Mouse (Mus musculus) mouse embryonic stem cell (cell line): Measurements from ENCODE around the gene Clec4a1.

ENCODE experiments used
- in situ Hi-C, 2 experiments: fragments of 300-500 bp; cut with MboI; formaldehyde crosslinking; loops; 1 replicate in 1 of 2; 3 replicates in 1 of 2; pipeline ENCODE4 v1.14.3; 2019 to 2020; ENCODE audit warnings: low sequenced_read_pairs in 2 of 2, low pct_unique_long_range_greater_than_20kb in 1 of 2, mixed read lengths in 1 of 2; ENCODE audit not compliant: unreplicated experiment in 1 of 2

Gene Clec4a1

DNA sequence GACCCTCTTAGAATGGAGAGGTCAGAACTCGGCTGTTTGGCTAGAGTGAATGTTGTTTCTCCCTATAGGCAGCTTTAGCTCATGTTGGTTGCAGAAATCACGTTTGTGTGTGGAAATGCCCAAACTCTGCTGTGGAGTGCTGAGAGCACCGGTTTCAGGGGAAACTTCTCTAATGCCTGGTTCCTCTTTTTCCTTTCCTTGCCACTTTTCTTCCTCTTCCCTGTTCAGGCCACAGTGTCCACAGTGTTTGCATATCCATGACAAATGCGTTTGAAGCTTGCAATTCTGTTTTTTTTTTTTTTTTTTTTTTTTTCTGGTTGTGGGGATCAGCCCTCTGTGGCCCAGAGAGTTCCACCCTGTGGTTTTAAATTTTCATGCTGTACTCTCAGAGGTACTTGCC is at the start of gene Clec4a1:
Gene Clec4a1, plus strand, starts transcription at position 398 of the 400 bp plus-strand sequence.
- in situ Hi-C loops: loop anchor here in 1 of 2 experiments (25.0 kb wide), 1 partner anchor 241 kb away; the partner anchor contains the start of gene Clec4b2

DNA sequence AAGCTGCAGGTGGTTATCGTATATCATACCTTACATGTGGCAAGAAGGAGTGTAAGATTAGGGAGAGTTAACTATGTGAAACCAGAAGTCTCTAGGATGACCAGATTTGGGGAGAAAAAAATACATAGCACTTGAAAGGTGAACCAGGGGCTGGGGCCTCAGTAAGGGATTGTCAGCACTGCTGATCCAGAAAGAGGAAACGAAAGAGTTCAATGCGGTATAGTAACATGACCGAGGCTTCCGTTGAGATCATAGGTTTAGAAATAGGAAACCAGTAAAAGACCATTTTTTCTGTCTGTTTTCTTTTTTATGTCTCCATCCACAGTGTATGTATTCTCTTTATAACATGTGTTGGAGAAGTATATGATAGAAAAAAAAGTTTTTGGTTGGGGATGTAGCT is 48.8 kb upstream of the Clec4a1 start:
- in situ Hi-C loops: no loop called here

DNA sequence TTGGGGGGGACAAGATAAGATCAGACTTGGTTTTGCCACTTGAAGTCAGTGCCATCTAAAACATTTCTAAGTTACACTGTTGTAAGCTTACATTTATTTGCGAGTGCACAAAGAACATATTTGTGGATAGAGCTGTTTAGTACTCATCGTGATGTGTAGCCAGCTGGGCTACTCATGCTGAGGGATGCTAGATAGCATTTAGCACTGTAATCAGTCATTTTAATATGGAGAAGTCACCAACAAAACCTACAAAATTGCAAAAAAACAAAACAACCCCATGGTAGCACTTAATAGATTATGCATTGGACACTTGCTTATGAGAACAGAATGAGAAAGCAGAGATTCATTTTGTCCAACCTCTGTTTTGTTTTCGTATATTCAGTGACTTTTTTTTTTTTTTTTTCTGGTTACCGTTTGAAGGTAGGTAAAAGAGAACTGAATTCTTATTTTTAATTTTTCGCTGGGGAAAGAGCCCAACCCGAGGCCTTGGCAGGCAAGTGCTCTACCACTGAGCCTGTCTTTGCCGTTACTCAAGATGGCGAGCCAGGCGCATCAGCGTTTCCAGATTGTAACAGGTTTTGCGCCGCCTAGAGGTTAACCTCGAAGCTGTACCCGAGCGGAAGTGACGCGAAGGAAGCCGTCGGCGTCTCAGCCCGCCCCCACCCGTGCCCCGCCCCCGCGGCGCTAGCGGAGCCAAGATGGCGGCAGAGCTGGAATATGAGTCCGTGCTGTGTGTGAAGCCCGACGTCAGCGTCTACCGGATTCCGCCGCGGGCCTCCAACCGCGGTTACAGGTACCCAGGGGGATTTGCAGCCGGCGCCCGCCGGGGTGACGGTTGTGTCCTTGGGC is 47.6 kb upstream of the Clec4a1 start, which contains the start of gene Necap1:
Gene Necap1, plus strand, starts transcription at position 604 of the 849 bp plus-strand sequence.
- in situ Hi-C loops: no loop called here

DNA sequence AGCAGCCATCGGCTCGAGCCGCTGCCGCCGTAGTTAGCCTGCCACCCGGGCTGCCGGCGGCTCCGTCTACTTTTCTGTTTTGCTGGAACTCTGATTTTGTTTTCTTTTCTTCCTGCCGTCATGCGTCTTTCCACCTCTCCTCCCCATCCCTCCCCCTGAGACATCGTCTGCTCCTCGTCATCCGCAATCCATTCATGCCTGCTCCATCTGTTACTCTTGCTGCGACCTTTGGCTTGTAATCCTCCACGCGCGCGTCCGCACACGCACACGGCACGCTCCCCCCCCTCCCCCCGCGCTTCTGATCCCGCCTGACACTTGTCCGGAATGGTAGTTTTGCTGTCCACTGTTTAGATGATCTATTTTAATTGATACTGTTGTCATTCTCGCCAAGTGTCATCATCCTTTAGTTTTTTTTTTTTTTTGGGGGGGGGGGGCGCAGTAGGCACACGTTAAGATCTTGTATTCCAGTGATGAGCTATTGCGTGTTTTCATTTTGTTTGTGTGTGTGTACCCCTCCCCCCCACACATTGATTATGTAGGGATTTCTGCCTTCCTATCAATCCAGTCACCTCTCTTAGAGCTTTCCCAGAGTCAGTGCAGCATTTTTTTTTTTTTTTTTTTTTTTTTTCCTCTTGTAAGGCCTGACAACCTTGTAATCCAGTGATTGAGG is 46.8 kb upstream of the Clec4a1 start:
- in situ Hi-C loops: loop anchor here in 1 of 2 experiments (25.0 kb wide), 1 partner anchor 387 kb away; the partner anchor contains the start of gene Clec4d

DNA sequence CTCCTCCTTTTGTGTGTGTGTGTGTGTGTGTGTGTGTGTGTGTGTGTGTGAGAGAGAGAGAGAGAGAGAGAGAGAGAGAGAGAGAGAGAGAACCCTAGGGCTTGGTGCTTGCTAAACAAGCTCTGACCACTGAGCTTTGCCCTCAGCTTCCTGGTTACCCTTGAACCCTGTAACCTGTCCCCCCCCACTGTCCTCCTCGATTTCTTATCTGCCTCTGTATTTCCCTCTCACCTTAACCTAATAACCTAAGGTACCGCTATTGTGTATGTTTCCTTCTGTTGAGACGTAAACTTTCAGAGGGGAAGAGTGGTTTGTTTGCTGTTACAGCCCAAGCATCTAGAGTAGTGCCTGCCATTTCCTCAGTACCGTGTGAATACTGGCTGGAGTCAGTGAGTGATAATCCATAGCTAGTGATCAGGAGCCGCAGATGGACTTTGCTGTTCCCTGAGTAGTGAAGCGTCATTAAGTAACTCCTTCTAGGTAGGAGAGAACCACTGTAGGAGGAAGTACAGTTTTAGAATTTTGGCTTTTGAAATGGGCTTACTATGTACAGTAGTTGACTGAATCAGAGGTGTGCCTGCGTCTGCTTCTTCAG is 42.4 kb upstream of the Clec4a1 start:
- in situ Hi-C loops: loop anchor here in 1 of 2 experiments (25.0 kb wide), 1 partner anchor 383 kb away; the partner anchor contains the start of gene Clec4d

DNA sequence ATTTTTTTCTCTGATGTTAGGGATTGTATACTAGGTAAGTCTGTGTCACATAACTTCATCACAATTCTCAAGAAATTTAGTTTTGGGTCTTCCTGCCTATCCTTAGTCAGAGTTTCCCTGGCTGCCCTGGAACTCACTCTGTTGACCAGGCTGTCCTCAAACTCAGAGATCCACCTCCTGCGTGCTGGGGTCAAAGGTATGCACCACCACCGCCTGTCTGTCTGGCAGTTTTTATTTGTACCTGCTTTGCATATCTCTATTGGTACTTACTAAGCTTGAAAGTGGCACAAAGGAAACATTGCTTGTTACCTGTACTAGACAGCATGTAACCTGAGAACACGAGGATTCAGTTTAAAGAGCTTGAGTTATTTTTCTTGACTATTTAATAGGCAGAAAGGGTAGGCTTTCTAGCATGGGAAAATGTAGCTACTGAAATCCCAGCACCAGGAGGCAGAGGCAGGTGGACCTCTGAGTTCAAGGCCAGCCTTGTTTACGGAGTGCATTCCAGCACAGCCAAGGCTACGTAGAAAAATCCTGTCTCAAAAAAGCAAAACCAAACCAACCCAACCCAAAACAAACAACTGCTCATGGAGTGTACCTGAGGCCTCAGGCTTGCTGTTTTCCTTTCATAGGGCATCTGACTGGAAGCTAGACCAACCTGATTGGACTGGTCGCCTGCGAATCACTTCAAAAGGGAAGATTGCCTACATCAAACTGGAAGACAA is 41.7 kb upstream of the Clec4a1 start:
- in situ Hi-C loops: loop anchor here in 1 of 2 experiments (25.0 kb wide), 1 partner anchor 382 kb away; the partner anchor contains the start of gene Clec4d

DNA sequence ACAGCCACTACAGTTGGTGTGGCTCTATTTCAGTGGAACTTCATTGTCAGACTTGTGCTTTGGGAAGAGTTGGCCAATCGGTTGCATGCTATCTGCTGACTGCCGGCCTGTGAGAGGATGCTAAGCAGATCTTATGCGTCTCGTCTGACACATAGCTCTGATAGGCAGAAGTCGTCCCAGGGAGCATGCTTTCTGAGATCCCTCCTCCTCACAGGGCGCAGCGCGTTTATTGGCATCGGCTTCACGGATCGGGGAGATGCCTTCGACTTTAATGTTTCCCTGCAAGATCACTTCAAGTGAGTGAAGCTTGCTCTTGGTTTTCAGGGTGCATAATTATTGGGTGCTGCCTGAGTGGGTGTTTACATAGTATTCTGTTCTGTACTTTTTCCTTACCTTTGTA is 40.4 kb upstream of the Clec4a1 start:
- in situ Hi-C loops: loop anchor here in 1 of 2 experiments (25.0 kb wide), 1 partner anchor 381 kb away; the partner anchor contains the start of gene Clec4d

DNA sequence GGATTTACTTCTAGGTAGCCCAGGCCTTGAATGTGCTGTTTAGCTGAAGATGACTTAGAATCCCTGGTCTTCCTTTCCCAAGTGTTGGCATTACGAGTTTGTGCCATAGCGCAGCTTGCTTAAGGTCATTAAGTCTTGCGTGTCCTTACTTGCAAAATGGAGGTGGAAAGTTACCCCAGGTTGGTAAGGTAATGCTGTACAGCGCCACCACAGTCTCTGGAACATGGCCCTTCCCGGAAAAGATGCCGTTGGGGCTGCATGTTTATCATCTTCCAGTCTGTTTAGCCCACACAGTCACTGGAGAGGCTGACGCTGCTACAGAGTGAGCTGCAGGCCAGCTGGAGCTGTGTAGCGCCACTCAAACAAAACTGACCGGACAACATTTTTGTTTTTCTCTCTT is 38.0 kb upstream of the Clec4a1 start:
- in situ Hi-C loops: loop anchor here in 1 of 2 experiments (25.0 kb wide), 1 partner anchor 379 kb away; the partner anchor contains the start of gene Clec4d

DNA sequence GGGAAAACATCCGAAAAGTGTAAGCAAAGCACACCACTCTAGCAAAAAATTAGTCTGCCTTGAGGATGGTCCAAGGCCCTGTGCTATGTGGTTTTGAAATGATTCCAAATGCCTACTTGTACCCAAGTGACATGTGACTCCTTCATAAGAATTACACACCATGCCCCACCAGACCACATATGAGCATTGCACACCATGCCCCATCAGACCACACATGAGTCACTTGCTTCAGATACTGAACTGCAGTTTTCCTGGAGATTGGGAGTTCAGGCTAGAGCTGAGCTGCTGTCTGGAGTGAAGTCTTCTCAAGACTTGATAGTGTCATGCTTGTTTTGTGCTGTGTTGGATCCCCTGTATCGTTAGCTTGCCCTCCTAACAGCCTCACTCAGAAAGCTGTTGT is 32.0 kb upstream of the Clec4a1 start:
- in situ Hi-C loops: loop anchor here in 1 of 2 experiments (25.0 kb wide), 1 partner anchor 373 kb away; the partner anchor contains the start of gene Clec4d

DNA sequence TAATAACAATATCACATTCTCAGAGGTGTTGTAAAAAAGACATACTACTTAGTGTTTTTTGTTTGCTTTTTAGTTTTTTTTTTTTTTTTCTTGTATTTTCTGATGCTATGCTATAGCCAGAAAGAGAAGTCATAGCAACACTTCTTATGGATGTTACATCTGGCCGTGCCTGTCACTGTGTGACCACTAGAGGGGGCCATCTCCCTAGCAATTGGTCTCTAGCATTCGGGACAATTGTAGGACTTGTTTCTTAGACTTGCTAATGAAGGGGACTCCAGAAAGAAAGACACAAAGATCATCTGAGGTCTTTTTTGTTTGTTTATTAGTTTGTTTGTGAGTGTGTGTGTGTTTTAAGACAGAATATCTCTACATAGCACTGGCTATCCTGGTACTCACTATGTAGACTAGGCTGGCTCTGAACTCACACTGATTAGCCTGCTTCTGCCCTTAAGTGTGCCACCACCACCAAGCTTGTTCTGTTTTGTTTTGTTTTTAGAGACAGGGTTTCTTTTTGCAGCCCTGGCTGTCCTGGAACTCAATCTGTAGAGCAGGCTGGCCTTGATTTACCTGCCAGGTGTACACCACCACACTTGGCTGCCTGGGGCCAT is 29.1 kb upstream of the Clec4a1 start:
- in situ Hi-C loops: loop anchor here in 1 of 2 experiments (10.0 to 25.0 kb wide), 3 partner anchors 112 to 370 kb away; partner anchors contain the start of gene Clec4d

DNA sequence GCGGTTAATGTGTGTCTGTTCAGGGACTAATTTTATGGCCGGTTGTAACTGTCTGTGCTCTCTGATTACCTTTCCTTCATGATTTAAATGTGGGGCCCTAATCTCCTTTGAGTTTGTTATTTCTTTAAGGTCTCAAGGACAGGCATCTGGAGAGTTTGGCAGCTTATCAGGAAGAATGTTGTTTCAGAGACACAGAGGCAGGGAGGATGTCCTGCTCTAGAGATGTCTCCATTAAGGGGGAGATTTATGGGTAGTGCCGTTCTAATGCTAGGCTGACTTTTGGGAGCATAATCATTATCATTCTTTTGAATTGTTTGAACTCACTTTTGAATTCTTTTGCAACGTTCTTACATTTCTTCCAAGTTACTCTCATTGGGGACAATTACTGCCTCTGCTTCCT is 1.7 kb upstream of the Clec4a1 start:
- in situ Hi-C loops: loop anchor here in 1 of 2 experiments (25.0 kb wide), 1 partner anchor 242 kb away; the partner anchor contains the start of gene Clec4b2

DNA sequence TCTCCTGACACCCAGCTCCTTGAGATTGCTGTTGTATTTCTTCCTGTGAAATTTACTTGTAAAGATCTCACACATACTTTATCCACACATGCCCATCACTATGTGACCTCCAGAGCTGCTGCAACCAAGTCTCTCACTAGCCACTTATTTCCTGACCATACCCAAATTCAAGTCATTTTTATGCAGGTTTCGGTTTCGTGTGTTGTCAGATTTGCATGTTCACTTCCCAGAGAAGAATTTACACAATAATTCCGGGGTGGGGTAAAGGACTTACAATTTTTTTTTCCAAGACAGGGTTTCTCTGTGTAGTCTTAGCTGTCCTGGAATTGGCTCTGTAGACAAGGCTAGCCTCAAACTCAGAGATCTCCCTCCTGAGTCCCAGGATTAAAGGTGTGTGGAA is 13.2 kb downstream of the Clec4a1 start:
- in situ Hi-C loops: no loop called here

DNA sequence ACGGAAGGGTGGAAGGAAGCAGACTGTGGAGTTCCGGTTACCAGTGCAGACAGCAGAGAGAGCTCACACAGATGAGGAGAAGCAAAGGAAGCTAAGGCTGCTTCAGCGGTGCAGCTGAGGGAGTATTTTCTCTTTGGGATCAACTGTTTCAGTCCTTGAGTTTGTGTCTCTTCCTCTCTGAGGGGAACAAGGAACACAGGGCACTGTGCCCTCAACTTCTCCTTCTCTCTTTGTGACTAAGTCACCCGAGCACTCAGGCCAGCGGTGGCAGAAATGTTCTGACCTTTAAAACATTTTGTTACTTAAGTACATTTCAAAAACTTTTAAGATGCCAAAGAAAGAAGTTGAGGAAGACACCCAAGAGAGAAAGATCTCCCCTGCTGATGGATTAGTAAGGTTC is 18.0 kb downstream of the Clec4a1 start:
- in situ Hi-C loops: no loop called here

DNA sequence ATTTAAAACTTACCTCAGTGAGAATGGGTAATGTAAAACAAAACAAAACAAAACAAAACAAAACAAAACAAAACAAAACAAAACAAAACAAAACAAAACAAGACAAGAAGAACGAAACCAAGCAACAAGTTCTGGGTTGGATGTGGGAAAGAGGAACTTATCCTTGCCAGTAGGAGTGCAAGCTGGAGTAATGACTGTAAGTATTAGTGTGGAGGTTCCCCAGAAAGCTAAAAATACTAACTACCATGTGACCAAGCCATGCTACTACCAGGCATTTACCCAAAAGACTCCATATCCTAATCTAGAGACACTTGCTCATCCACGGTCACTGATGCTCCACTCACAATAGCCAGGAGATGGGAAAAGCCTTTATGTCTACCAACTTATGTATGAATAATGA is 25.1 kb downstream of the Clec4a1 start:
- in situ Hi-C loops: no loop called here

DNA sequence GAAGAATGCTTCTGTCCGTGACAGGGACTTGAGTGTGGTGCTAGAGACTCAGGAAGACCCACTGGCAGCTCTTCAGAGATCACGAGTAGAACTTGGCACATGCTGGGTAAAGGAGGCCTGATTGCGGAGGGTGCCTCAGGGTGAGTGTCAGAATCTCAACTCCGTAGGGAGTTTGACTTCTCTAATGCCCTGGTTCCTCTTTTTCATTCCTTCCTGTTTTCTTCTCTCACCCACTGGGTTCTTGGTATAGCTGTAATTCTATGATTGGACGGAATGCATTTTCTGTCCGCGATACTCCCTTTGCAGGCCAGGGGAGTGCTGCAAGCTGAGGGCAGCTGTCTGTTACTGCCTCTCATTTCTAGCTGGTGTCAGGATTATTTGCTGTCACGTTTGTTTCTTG is 30.8 kb downstream of the Clec4a1 start, which contains the start of gene Clec4a3:
Gene Clec4a3, plus strand, starts transcription at position 115 of the 400 bp plus-strand sequence.
- in situ Hi-C loops: no loop called here

DNA sequence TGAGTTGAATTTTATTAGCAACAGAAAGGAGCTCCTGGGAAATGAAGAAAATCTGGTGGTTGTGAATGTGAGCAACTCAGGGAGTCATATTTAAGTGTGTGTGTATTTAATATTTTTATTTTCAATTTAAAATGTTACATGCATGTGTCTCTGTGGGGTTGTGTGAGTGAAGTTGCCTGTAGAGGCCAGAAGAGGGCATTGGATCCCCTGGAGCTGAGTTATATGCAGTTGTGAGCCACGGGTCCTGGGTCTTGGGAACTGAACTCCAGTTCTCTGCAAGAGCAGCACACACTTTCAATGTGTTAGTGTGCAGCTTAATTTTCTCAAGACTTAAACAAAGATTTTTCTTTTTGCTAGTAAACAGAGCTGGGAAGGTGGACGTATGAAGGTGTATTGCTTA is 42.9 kb downstream of the Clec4a1 start:
- in situ Hi-C loops: no loop called here

DNA sequence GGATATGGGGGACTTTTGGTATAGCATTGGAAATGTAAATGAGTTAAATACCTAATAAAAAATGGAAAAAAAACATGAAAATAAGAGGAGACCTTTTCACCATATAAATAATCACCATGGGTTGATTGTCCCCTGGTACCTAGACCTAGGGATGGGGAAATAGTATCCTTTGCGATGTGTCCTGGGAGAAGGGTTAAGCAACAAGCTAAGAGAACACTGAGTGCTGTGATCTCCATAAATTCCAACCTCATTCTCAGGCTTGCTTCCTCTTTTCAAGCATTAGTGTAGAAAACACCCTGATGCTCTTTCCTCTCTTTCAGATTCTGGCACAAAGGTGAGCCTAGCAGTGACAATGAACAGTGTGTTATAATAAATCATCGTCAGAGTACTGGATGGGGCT is 47.4 kb downstream of the Clec4a1 start:
- in situ Hi-C loops: no loop called here
